Mouse (Mus musculus): ENCODE results near the gene Tmem176b.
A peak's percentile ranks its signal among the peaks of the same experiment; 100 is the strongest.
"Not testable (repeated sequence)": the region's sequence is repeated elsewhere in the genome, so short reads cannot be mapped to it uniquely, and the experiment has no call there.

Gene Tmem176b

DNA sequence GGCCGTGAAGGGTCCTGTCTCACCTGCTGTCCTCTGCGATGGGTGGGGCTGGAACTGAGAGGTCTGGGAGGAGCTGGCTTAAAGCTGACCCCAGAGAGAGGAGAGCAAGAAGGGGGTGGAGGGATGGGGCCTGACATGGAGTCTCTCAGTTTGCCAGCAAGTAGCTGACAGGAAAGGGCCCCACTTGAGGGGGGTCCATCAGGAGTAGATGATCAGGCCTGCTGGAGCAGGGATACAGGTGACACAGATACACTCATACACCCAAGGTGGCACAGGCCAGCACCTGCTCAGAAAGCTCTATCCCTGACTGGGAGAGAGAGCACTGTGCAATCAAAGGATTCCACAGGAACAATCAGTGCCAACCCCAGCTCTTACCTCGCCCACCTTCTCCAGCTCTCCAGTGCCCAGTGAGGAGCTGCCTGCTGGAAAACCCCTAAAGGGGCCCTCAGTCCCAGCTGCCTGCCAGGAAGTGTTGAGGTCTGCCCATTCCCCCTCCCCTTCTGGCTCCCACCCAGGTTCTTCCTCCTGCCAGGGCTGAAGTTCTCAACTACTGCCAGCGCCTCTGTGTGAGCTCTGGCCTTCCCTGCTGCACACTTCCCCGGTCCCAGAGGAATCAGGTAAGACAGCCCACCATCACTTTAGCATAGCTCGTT lies at the start of gene Tmem176b:
Gene Tmem176b (minus strand): TSS at position 524 of the 653 bp plus-strand sequence.
- peak; percentile 88 for DNase-seq (ENCODE audit: low read depth)

DNA sequence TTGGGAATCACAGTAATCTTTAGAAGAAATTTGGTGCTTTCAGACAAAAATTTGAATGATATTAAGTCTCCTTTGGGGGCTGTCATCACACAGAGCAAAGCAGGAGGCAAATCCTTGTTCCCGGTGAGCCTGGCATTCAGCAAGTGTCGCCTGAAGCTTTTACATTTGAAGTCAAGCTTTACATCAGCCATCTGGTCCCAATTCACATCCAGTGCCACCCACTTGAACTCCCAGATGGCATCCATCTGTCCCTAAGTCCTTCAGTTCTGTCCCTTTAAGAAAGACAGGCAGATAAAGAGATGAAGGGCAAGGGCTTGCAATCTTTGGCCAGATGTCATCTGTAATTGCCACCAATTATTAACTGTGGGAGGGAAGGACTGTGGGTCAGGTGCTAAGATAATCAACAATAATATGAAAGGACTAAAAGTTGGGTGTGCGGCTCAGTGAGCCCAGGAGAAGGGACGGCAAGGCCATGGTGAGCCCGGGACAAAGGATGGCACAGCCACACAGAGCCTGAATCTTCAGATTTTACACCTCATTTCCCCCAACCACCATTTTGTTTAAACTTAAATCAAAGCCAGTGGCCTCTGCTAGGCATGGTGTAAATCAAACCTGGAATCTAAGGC lies 35.3 kb upstream of the Tmem176b start:
- no peak for DNase-seq (ENCODE audit: low read depth)

DNA sequence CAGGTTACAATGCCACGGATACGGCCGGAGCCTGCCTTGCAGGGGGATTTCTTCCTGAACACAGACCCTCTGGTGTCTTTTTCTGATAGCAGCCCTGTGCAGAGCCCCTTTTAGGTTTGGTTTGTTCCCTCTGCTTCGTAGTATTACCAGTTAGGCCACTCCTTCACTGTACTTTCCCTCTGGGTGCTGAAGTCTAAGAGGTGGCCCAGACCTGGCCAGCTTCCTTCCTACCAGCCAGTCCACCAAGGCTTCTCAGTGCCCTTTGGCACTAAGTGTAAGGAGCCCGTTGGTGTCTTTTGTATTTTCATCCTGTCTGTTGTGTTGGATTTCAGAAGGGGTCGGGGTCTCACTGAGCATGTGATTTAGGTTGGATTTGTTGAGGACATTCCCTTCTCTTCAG lies 34.2 kb upstream of the Tmem176b start:
- no peak for DNase-seq (ENCODE audit: low read depth)

DNA sequence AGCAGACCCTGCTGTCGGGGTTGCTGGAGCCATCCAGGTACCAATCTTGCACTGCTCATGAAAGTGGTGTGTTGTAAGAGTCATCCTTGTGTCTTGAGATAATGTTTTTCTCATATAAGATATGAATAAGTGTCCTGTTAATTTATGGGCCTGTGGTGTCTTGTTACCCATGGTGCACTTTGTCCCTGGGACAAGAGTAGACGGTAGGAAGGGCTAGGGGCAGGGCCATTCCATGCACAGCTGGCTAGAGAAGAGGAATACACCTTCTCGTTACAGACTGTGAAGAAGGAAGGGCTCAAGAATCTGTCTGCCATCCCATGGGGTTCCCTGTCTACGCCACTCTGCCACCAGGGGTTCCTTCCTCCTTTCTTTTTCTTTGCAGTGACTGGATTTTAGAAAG lies 33.3 kb upstream of the Tmem176b start:
- no peak for DNase-seq (ENCODE audit: low read depth)

DNA sequence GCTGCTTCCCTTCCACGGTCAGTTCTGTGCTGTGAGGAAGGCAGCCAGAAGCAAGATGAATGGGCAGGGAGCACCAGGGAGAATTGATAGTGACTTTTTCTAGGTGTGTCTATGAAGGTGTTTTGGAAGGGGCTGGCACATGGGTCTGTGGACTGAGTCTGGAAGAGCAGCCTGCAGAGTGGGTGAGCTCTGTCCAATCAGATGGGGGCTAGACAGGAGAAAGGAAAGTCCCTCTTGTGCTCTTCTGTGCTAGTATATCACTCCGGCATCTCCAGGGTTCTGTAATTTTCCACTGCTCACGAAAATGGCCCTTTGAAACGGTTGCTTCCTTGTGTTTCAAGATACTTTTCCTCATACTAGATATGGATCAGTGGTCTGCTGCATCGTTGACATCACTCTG lies 31.3 kb upstream of the Tmem176b start, which contains the start of gene Aoc1:
Gene Aoc1 (plus strand): TSS at position 301 of the 400 bp plus-strand sequence.
- no peak for DNase-seq (ENCODE audit: low read depth)

DNA sequence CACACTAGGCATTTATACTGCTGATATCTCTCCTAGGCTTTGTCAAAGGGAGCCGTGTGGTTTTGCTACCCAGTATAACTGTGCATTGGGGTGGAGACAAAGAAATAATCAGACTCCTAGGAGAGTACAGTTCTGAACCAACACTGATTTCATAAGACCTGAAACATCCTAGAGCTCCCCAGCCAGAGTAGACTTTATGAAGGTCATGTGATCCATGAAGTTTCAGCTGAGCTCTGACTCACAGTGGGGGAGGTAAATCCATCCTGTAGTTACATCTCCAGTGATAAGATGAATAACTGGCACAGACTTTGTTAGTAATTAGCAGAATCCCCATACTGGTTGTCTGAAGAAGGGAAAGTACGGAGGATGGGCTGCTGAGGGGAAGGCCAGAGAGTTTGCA lies 28.5 kb upstream of the Tmem176b start:
- DNase-seq (ENCODE audit: low read depth) = no peak

DNA sequence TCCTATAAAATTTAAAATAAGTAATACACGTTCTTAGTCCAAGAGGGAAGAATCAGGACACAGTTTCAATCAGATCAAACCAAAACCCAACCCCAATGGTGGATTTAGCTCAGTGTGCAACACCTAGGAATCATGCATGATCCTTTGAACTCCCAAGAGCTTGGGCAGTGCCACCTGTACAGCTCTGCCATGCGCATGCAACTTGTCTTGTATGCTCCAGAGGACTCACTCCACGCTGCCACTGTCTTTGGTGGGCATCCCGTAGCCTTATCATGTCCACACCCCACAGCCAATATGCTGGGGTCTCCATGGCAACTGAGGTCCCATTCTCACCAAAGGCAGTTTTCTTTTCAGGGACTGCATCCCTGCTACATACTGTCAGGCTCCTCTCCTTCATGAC lies 25.9 kb upstream of the Tmem176b start:
- DNase-seq (ENCODE audit: low read depth) = no peak

DNA sequence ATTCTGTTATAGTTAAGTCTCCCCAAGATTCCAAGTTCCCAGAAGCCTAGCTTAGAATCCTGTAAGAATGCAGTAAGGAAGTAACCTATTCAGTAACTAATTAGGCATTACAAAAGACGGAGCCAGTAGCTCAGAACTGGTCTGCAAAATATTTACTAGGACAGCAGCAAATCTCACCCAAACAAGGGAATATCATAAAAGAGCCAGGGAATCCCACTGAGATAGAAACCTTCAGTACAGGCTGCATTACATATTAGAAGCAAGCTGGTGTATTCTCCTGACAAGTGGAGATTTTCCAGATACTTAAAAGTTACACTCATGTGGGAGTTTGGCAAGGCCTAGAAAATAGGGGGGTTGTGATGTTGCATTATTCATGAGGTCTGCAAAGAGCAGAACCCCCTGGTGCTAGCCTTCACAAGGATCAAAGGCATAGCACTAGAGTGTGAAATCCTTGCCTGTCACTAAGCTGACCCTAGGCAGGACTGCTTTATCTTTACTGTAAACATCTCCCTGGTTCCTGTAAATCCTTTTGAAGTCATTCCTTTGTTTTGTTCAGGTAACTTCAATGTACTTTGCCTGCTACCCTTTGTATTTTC lies 25.2 kb upstream of the Tmem176b start:
- DNase-seq (ENCODE audit: low read depth) = not testable (repeated sequence)

DNA sequence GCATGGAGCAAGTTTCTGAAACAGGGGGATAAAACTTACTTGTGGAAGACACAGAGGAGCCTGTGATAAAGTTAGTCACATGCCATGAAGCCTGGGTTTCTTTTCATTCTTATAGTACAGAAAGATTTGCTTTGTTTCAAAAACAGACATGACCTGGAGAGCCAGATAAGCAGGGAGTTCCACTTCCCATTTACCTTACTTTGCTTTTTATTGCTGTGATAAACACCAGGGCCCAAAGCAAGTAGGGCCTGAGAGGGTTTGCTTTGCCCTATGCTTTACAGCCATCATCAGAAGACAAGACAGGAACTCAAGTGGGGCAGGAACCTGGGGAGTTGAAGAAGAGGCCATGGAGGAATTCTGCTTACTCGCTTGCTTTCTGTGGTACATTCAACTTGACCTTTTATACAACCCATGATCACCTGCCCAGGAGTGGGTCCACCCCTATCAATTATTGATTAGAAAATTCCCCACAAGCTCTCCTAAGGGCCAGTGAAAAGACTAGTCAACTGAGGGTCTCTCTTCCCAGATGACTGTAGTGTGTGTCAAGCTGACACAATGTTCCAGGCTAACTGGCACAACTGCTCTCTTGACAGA lies 24.0 kb upstream of the Tmem176b start:
- no peak for DNase-seq (ENCODE audit: low read depth)

DNA sequence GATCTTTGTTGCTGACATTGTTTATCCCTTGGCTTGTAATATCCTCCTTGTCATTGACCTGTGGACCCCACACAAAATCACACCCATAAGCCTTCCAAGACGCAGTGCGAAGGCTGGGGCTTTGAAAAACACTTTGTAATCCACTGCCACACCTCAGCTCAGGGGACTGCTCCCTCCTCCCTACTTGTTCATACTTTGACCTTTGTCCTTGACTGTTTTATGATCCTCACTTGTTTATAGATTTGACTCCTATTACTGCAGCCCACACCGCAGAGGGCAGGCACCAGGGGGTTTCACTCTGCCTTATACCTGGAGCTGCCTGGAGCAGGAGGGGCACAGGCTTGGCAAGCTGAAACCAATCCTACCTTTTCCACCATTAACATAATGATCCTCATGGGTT lies 23.4 kb upstream of the Tmem176b start:
- no peak for DNase-seq (ENCODE audit: low read depth)

DNA sequence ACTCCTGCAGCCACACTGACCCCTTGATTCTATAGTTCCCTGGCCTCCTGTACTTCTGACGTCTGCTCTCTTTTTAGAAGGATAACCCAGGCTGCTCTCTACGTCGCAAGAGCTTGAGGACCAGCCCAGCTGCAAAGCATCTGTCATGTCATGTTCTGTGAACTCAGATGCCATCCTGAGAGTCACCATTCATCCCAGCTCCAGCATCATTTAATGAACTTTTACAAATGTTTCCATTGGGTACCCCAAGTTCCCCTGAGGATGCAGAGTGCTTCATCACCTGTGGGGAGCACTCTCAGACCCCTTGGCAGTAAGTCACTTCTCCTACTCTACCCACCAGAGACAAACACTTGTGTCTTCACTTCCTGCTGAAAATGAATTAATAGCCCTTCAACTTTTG lies 22.9 kb upstream of the Tmem176b start:
- DNase-seq (ENCODE audit: low read depth) = no peak

DNA sequence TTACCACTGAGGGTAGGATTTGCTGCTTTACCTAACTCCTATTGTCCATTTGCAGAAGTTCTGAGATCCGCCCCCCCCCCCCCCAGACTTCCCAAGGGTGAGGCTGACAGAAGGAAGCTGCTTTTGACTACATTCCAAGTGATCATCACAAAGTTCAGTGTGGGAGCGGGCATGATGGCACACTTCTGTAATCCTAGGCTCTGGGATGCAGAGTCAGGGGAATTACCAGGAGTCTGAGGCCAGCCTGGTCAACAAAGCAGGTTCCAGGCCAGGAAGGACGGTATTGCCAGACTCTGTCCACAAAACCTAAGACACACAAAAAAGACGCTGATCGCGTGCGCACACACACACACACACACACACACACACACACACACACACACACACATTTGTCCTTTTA lies 22.2 kb upstream of the Tmem176b start:
- DNase-seq (ENCODE audit: low read depth) = no peak

DNA sequence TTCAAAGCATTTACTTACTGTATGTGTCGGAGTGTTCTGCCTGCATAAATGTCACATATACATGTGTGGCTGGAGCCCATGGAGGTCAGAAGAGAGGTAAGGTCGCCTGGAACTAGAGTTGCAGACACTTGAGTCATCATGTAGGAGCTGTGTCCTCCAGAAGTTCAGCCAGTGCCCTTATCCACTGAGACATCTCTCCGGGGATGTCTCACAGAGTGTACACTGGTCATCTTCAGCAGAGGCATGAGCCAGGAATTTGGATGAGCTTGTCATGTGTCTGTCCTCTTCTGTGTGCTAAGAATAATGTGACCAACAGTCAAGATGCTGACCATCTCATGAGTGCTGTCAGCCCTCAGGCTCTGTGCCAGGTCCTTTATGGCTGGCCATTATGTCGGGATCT lies 21.5 kb upstream of the Tmem176b start:
- DNase-seq (ENCODE audit: low read depth) = no peak

DNA sequence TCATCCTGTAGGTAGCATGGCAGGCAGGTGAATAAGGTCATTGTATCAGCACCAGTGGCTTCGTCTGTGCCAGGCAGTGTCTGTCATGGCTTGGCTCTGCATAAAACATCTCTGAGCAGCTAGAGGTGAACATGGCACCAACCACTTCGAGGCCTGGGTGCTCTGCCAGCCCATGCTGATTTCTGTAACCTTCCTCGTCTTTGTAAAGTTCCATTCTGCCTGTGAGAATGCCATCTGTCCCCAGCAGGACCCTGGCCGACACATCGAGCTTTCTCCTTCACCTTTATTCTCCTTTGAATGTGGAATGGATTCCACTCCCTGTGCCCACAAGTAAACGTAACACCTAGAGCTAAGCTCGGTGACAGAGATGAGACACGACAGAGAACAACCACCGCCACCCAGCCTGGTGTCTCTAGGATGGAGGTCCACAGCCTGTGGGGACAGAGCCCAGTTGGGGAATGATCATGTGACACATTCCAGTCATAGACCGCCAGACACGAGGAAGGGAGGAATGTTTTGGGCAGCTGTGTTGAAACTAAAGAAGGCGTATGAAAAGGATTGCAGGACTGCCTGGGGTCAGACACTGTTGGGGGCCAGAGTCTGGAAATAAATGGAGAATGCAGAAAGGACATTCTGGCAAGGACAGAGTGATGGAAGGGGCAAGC lies 20.5 kb upstream of the Tmem176b start:
- DNase-seq (ENCODE audit: low read depth) = no peak

DNA sequence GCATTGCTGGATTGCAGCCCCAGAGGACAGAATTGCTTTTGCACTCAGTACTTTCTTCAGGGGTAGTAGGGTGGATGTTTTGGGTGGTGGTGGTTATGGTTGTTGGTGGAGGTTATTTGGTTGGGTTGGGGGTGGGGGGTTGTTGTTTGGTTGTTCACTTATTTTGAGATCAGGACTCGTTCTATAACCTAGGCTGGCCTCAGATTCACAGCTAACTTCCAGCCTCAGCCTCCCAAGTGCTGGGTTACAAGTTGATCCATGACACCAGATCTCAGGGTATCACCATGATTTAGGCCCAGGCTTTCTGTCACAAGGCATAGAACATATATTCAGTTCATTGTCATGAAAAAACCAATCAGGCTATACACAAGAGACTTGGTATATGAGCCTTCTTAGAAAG lies 19.6 kb upstream of the Tmem176b start:
- no peak for DNase-seq (ENCODE audit: low read depth)

DNA sequence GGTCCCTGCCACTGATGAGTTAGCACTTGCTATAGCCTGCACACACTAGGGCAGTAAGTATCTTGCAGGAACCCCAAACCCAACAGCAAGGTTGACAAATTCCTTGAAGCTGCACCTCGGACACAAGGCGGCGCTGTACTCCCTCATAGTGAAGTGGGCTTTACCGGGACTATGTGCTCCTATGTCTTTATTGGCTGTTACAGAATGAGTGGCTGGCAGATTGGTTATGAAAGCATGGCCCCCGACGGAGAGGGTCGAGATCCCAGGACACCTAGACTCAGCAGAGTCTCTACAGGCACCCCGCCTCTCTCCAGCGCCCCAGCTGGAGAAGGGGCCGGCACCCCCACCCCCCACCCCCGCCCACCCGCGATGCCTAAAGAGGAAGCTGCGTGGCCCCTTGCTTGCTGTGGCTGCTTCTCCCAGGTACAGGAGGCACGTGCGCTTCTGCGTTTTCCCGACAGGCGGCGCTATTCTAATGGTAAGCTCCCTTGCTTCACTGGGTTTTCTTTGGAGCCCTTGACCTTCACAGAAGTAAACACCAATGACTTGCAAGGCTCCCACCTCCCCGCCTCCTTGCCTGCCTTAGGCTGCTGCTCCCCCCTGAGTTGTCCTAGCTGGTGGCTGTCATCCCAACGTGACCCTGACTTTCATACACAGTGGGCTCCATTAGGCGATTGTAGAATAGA lies 19.0 kb upstream of the Tmem176b start:
- no peak for DNase-seq (ENCODE audit: low read depth)

DNA sequence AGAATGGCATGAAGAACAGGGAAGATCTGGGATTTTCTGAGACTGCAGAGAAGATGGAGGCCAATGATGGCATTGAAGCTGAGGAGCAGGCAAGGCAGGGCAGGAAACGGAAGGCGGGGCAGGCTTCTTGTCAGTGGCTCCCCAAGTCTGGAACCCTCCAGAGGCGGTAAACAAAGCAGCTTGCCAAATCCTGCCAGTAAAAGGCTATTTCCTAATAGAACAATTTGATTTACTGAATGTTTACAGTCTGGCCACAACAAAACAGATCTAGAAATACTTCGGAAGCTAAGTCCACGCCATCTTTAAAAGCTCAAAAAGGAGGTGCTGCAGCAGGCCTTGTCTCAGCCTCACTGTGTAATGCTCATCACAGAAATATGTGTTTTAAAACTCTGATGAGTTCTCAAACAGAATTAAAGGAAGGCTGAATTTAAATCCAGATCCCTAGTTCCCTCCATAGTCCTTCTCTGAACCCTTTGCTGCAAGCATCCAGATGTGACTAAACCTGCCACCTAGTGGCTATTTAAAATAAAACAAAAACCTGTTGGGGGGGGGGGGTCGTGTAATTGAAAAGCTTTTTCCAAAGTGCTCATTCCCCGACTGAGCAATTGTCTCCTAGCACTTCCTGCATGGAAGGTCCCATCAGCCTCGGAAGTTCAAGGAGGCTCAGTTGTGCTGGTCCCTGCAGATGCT lies 16.5 kb upstream of the Tmem176b start:
- DNase-seq (ENCODE audit: low read depth) = no peak

DNA sequence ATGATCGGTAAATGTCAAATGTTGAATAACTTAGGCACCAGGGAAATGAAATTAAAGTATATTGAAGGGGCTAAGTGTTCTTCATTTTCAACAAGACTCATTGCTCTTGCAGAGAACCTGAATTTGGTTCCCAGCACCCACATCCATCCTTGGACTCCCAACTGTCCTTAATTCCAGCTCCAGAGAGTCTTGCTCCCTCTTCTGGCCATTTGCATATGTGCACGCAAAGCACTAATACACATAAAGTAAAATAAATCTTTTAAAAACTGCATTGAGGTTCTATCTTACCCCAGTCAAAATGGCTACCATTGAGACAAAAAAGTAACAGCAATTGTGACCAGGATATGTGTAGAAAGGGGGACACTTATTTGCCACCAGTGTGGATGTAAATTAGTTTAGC lies 12.9 kb upstream of the Tmem176b start:
- no peak for DNase-seq (ENCODE audit: low read depth)

DNA sequence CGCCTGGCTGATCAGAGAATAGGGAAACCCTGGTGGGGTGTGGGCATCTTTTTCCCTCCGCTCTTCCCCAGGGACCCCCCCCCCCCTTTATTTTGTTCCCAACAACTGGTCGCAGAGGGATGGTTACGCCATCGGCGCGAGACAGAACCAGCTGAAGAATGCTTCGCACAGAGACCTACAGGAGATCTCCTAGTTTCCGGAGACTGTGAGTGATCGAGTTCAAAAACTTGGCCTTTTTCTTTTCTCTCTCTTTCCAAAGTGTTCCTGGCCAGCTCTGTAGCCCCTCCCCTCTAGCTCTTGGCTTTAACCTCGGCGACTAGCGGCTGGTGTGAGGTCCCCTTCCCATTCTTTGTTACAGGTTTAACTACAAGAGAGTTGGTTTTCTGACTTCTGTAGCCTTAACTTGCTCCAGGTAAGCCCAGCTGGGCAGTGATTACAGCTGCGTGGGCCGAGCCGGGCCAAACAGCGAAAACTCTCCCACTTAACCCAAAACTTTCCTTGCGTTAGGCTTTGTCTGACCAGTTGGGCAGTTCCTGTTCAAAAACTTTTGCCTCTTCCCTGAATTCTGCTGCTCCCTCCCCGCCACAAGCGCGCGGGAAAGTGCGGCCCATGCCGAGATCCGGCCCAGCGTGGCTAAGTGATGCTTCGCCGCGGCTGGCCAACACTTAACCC lies 10.7 kb upstream of the Tmem176b start:
- no peak for DNase-seq (ENCODE audit: low read depth)

DNA sequence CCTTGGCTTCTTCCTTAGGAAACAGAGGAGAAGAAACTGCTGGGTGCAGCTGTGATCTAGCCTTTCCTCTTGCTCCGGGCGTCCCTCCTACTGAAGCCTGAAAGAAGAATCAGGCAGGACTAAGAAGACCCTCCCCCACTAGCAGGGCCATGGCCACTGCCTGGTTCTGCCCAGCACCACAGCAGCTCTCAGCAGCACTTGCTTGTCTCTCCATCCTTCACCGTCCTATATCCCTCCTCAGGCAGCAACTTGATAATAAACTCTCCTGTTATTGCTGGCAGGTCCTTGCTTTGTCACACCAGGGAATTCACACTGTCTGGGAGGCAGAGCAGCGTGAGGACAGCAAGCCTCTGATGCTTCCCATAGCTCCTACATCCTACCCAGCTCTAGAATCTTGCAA lies 3.8 kb upstream of the Tmem176b start:
- no peak for DNase-seq (ENCODE audit: low read depth)

Data from fibroblast of lung, adult 2 months (primary cell).